Mouse (Mus musculus) erythroblast, embryonic 14.5 days (primary cell): Measurements from ENCODE around the gene Gnb1l. TPM values are rescaled to one million over a fixed set of nuclear protein-coding genes. Genes with fewer than 3 reads are reported as not detected.

ENCODE experiments used
- H3K27me3 ChIP-seq: 2 replicates; pipeline ENCODE4 v1.6.1; 2012; ENCODE audit warnings: inconsistent platforms; ENCODE audit not compliant: control insufficient read depth
- H3K36me3 ChIP-seq: 2 replicates; pipeline ENCODE4 v1.6.1; 2012; ENCODE audit warnings: mild to moderate bottlenecking, inconsistent platforms; ENCODE audit not compliant: control insufficient read depth
- H3K4me1 ChIP-seq: 2 replicates; pipeline ENCODE4 v1.6.1; 2012; ENCODE audit warnings: inconsistent platforms; ENCODE audit not compliant: control insufficient read depth
- H3K4me3 ChIP-seq: replicated peaks from 2 replicates; pipeline ENCODE3; 2012; ENCODE audit warnings: moderate library complexity, mild to moderate bottlenecking, inconsistent platforms
- H3K9me3 ChIP-seq: 2 replicates; pipeline ENCODE4 v1.6.1; 2012; ENCODE audit warnings: low read length, inconsistent platforms, mixed read lengths; ENCODE audit not compliant: control insufficient read depth
- GATA1 ChIP-seq: IDR thresholded peaks from 2 replicates; pipeline ENCODE4 v1.6.1; 2012; ENCODE audit warnings: low read length, inconsistent platforms, mixed read lengths
- TAL1 ChIP-seq: IDR thresholded peaks from 3 replicates; pipeline ENCODE4 v1.6.1; 2012; ENCODE audit warnings: low read length, inconsistent platforms, mixed read lengths
- polyA plus RNA-seq: library from polyadenylated mRNA; stranded (reverse); fragments of >175 nt; gene quantifications from 2 replicates; pipeline ENCODE4 v1.2.3, GENCODE M21; 2012

The Gnb1l gene
- polyA plus RNA-seq, 1 experiment: 0.64 TPM

GRCm38 (mm10) chr16:18581050-18581622 lies 82.6 kb downstream of the Gnb1l start:
- no peak overlapping the region for H3K4me3 ChIP-seq
- H3K36me3 ChIP-seq: no peaks in the 10 kb centered on the region
- H3K4me1 ChIP-seq: no peaks in the 10 kb centered on the region
- no peak for TF ChIP-seq TAL1
- no peak for TF ChIP-seq GATA1
- H3K9me3 ChIP-seq: peaks cover 2% of the 10 kb centered on the region; the same call in 1 of the 2 replicates
- peaks cover 93% of the 10 kb centered on the region for H3K27me3 ChIP-seq

DNA sequence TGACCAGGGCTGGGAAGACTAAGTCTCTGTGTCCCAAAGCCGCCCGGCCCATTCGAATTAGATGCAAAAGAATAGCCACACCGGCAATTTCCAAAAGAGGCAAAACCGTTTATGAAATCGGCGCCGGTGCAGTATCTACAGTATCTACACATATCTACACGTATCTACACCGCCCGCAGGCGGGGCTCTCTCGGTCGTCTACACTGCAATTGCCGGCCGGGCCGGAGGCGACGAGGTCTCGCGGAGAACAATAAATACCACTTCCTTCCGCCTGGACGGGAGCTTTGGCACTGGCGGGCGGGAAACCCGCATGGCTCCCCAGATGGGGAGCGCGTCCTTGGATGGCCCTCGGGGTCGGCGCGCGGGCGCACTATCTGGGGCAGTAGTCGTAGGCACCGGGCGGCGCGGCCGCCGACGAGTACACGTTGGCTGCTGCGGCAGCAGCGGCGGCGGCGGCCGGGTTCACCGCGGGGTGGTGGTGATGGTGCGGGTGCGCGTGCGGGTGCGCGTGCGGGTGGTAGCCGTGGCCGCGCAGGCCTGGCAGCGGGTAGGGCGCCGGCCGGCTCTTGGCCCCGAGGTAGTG lies 83.2 kb downstream of the Gnb1l start:
- H3K27me3 ChIP-seq: peaks cover 94% of the 10 kb centered on the region
- H3K9me3 ChIP-seq: peaks cover 5% of the 10 kb centered on the region; the same call in 1 of the 2 replicates
- no peak overlapping the region for H3K4me3 ChIP-seq
- no peak for TF ChIP-seq TAL1
- no peak for TF ChIP-seq GATA1
- no peaks in the 10 kb centered on the region for H3K4me1 ChIP-seq
- H3K36me3 ChIP-seq: no peaks in the 10 kb centered on the region

- Histone ChIP-seq H3K9me3 (peaks cover 5% of the 10 kb centered on the region; the same call in 1 of the 2 replicates), H3K27me3 (peaks cover 96% of the 10 kb centered on the region), H3K4me1 (no peaks in the 10 kb centered on the region), H3K36me3 (no peaks in the 10 kb centered on the region), H3K4me3 (no peak overlapping the region)
- TF ChIP-seq GATA1 (no peak), TAL1 (no peak)
Measured at GRCm38 (mm10) chr16:18582426-18583148, 84.1 kb downstream of the Gnb1l start.

GRCm38 (mm10) chr16:18583169-18583568 lies 84.7 kb downstream of the Gnb1l start:
- no peaks in the 10 kb centered on the region for H3K36me3 ChIP-seq
- peaks cover 96% of the 10 kb centered on the region for H3K27me3 ChIP-seq
- no peak for TF ChIP-seq GATA1
- no peak for TF ChIP-seq TAL1
- H3K4me1 ChIP-seq: no peaks in the 10 kb centered on the region
- H3K9me3 ChIP-seq: peaks cover 5% of the 10 kb centered on the region; the same call in 1 of the 2 replicates
- no peak overlapping the region for H3K4me3 ChIP-seq

DNA sequence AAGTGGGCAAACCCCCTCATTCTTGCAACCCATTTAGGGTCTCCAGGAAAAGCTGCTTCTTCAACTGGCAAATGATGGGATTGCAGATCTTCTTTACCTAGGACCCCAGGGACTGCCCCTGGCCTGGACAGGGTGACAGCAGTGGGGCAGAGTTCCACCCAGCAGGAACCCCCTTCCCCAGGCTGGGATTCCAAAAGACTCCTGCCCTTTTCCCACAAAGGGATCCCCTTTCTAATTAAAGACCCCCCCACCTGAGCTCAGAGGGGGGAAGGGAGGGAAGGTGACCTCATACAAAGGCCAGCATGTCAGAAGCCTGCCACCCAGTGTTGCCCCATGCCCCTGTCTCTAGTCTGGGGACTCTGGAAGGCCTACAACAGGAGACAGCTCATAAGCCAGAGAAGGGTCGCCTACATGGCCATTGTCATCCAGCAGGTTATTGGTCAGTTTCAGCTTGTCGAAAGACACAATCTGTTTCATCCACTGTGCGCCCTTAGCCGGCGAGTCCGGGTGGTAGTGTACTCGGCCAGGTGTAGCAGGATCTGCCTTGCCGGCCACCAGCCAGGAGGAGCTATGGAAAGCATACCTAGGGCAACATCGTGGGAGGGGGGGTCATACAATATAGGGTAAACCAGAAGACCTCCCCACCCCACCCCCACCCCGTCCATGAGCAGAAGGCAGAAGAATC lies 85.3 kb downstream of the Gnb1l start:
- TF ChIP-seq TAL1 (no peak), GATA1 (no peak)
- peaks cover 7% of the 10 kb centered on the region; the same call in 1 of the 2 replicates for H3K9me3 ChIP-seq
- peaks cover 97% of the 10 kb centered on the region for H3K27me3 ChIP-seq
- no peaks in the 10 kb centered on the region for H3K36me3 ChIP-seq
- no peaks in the 10 kb centered on the region for H3K4me1 ChIP-seq
- no peak overlapping the region for H3K4me3 ChIP-seq

GRCm38 (mm10) chr16:18584901-18585510 lies 86.5 kb downstream of the Gnb1l start:
- no peaks in the 10 kb centered on the region for H3K36me3 ChIP-seq
- no peaks in the 10 kb centered on the region for H3K4me1 ChIP-seq
- no peak overlapping the region for H3K4me3 ChIP-seq
- no peak for TF ChIP-seq TAL1
- no peak for TF ChIP-seq GATA1
- peaks cover 7% of the 10 kb centered on the region; the same call in 1 of the 2 replicates for H3K9me3 ChIP-seq
- H3K27me3 ChIP-seq: peaks cover 100% of the 10 kb centered on the region

DNA sequence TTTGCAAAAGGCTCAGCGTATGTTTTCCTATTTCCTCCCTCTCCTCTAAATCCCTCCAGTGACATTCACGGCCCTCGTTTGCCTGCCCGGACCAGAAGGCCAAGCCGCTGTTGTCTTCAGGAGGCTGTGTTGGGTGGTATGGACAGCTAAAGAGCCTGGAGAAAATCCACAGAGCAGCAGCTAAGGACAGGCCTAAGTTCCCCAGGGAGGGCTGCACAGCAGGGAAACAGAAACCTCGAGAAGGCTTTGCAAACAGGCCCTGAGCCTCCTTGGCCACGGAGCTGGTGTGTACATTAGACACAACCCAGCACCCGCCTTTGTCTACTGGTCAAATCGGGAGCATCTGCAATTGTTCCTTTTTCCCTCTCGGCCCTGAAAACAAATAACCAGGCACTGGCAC lies 87.2 kb downstream of the Gnb1l start:
- H3K27me3 ChIP-seq: peaks cover 100% of the 10 kb centered on the region
- TF ChIP-seq TAL1 (no peak), GATA1 (no peak)
- no peak overlapping the region for H3K4me3 ChIP-seq
- peaks cover 9% of the 10 kb centered on the region; the same call in 1 of the 2 replicates for H3K9me3 ChIP-seq
- no peaks in the 10 kb centered on the region for H3K36me3 ChIP-seq
- H3K4me1 ChIP-seq: peaks cover 1% of the 10 kb centered on the region; the same call in 1 of the 2 replicates

GRCm38 (mm10) chr16:18586076-18586905 lies 87.8 kb downstream of the Gnb1l start:
- Histone ChIP-seq H3K4me1 (peaks cover 1% of the 10 kb centered on the region; the same call in 1 of the 2 replicates), H3K9me3 (peaks cover 8% of the 10 kb centered on the region; the same call in 1 of the 2 replicates), H3K27me3 (peaks cover 100% of the 10 kb centered on the region), H3K4me3 (no peak overlapping the region), H3K36me3 (no peaks in the 10 kb centered on the region)
- no peak for TF ChIP-seq GATA1
- no peak for TF ChIP-seq TAL1
